Comparison of ENCODE assay signal across 8 mouse cellular contexts in genomic region chr3:53656328-53656877, GRCm38 (mm10). TPM values are rescaled to one million over a fixed set of nuclear protein-coding genes. Genes with fewer than 3 reads are reported as not detected.
A peak's percentile ranks its signal among the peaks of the same experiment; 100 is the strongest.
DNase-seq lines count a peak whose midpoint lies in the region; ATAC-seq and TF ChIP-seq lines count a peak whose summit lies in the region.

No protein-coding gene starts in this region.

- peaks cover 21% of the 10 kb centered on the region for H3K4me1 ChIP-seq in heart, embryonic 13.5 days
- no peaks in the 10 kb centered on the region; the same call in 1 of the 2 replicates for H3K4me1 ChIP-seq in brown adipose tissue, adult 24 weeks (ENCODE audit: control insufficient read depth, insufficient read depth, insufficient read length, low read length)
- H3K4me1 ChIP-seq in hindbrain, embryonic 10.5 days (replicated peaks), result peaks cover 27% of the 10 kb centered on the region
- H3K4me1 ChIP-seq in liver, embryonic 16.5 days (ENCODE audit: control insufficient read depth, low read depth, low read length), result no peaks in the 10 kb centered on the region
- H3K4me1 ChIP-seq in small intestine, adult 2 months (ENCODE audit: control insufficient read depth, insufficient read depth, insufficient read length, low read length), result no peaks in the 10 kb centered on the region; the same call in 1 of the 2 replicates

- H3K27ac ChIP-seq in heart, embryonic 13.5 days (replicated peaks), result peak overlapping the region; percentile 83
- no peak overlapping the region for H3K27ac ChIP-seq in brown adipose tissue, adult 24 weeks (replicated peaks; ENCODE audit: low read depth, low read length)
- H3K27ac ChIP-seq in hindbrain, embryonic 10.5 days, result peak overlapping the region; percentile 62
- no peak overlapping the region for H3K27ac ChIP-seq in liver, embryonic 16.5 days (ENCODE audit: low read length)
- H3K27ac ChIP-seq in small intestine, adult 2 months (ENCODE audit: insufficient read depth, low read depth, low read length), result no peak overlapping the region

- peaks cover 14% of the 10 kb centered on the region; the same call in 1 of the 2 replicates for H3K27me3 ChIP-seq in heart, embryonic 13.5 days (replicated peaks)
- H3K27me3 ChIP-seq in hindbrain, embryonic 10.5 days (ENCODE audit: insufficient read depth, poor library complexity, severe bottlenecking), result peaks cover 36% of the 10 kb centered on the region
- peaks cover 33% of the 10 kb centered on the region for H3K27me3 ChIP-seq in liver, embryonic 16.5 days (ENCODE audit: control insufficient read depth, insufficient read depth, low read depth, low read length)
- peaks cover 4% of the 10 kb centered on the region; the same call in 1 of the 2 replicates for H3K27me3 ChIP-seq in small intestine, adult 2 months (ENCODE audit: control insufficient read depth, insufficient read depth, low read length)

- DNase-seq in heart, postnatal 14 days, result no peak
- DNase-seq in hindbrain, embryonic 10.5 days (ENCODE audit: low spot score), result peak; percentile 43
- DNase-seq in adrenal gland, postnatal 25 days, result no peak

- intact Hi-C loops in heart, postnatal 14 days (cut with DNase I), result loop anchor here (5.0 kb wide), 1 partner anchor 129 kb away; no protein-coding TSS in a partner anchor

- H3K4me2 ChIP-seq in heart, embryonic 13.5 days, result peak overlapping the region; percentile 98
- peak overlapping the region; percentile 60 for H3K4me2 ChIP-seq in liver, embryonic 16.5 days (ENCODE audit: low read depth, low read length)

- TF ChIP-seq CTCF in small intestine, adult 2 months (IDR thresholded peaks at IDR 0.05; ENCODE audit: extremely low read depth, insufficient read length, insufficient replicate concordance, low read depth, low read length), result no peak

- no peak for TF ChIP-seq POLR2A in small intestine, adult 2 months (IDR thresholded peaks at IDR 0.05; ENCODE audit: low read depth, low read length)

- H3K9me3 ChIP-seq in heart, embryonic 13.5 days, result peaks cover 10% of the 10 kb centered on the region
- H3K9me3 ChIP-seq in hindbrain, embryonic 10.5 days, result peaks cover 25% of the 10 kb centered on the region
- H3K9me3 ChIP-seq in liver, embryonic 16.5 days (replicated peaks; ENCODE audit: control insufficient read depth, low read length), result no peaks in the 10 kb centered on the region

- H3K9ac ChIP-seq in heart, embryonic 13.5 days, result peak overlapping the region; percentile 78
- H3K9ac ChIP-seq in liver, embryonic 16.5 days (ENCODE audit: low read depth, low read length), result no peak overlapping the region

- H3K36me3 ChIP-seq in heart, embryonic 13.5 days, result peaks cover 34% of the 10 kb centered on the region
- peaks cover 40% of the 10 kb centered on the region for H3K36me3 ChIP-seq in hindbrain, embryonic 10.5 days
- H3K36me3 ChIP-seq in liver, embryonic 16.5 days (ENCODE audit: control insufficient read depth, insufficient read depth), result no peaks in the 10 kb centered on the region
- H3K36me3 ChIP-seq in small intestine, adult 2 months (ENCODE audit: control insufficient read depth, insufficient read depth, low read length), result no peaks in the 10 kb centered on the region

- under 1% methylated on average over 42 of the region's 42 CpGs for WGBS in heart, embryonic 13.5 days
- WGBS in hindbrain, embryonic 10.5 days, result 1% methylated on average over 42 of the region's 42 CpGs
- WGBS in liver, embryonic 16.5 days (ENCODE audit: insufficient replicate concordance), result 2% methylated on average over 42 of the region's 42 CpGs
- 3% methylated on average over 42 of the region's 42 CpGs for WGBS in small intestine, adult 2 months

- peak overlapping the region; percentile 70 for H3K4me3 ChIP-seq in heart, embryonic 13.5 days
- H3K4me3 ChIP-seq in brown adipose tissue, adult 24 weeks (ENCODE audit: insufficient read depth, low read depth, low read length), result peak overlapping the region; percentile 47
- H3K4me3 ChIP-seq in hindbrain, embryonic 10.5 days, result peak overlapping the region; percentile 74
- H3K4me3 ChIP-seq in liver, embryonic 16.5 days (ENCODE audit: low read depth, low read length), result peak overlapping the region; percentile 50
- H3K4me3 ChIP-seq in small intestine, adult 2 months (ENCODE audit: low read depth, low read length), result peak overlapping the region; percentile 52

- ATAC-seq in heart, embryonic 13.5 days (ENCODE audit: extremely low read depth, insufficient number of reproducible peaks, low FRiP score, low TSS enrichment), result 0 out of 2 replicates have a peak, but pooled peaks have one; percentile 12
- no peak for ATAC-seq in liver, embryonic 16.5 days (ENCODE audit: low read depth)
- ATAC-seq in megakaryocyte-erythroid progenitor cell, adult 5-6 weeks (replicated peaks; ENCODE audit: low FRiP score, low TSS enrichment, poor library complexity, severe bottlenecking), result no peak

RNA-seq across cellular contexts. Expression of gene Frem2, which starts 0.8 kb away (rescaled TPM):
- 3.7 and 4.0 TPM in 2 replicates for polyA plus RNA-seq in heart, embryonic 13.5 days (2015; fragmentation: Nextera tagmentation; extraction: Ambion mirVana)
- 10 to 100 TPM; 14.6 to 15.0 TPM for total RNA-seq in heart, postnatal 14 days (2021)
- polyA plus RNA-seq in brown adipose tissue, adult 24 weeks (2012; ENCODE audit: insufficient read depth, insufficient read length, missing spikeins), result not detected in 2 replicates
- 3.5 and 6.0 TPM in 2 replicates for polyA plus RNA-seq in hindbrain, embryonic 10.5 days (2016; fragmentation: Nextera tagmentation; extraction: Ambion mirVana)
- polyA plus RNA-seq in liver, embryonic 16.5 days (2015; fragmentation: Nextera tagmentation; extraction: Ambion mirVana), result 0.29 and 0.41 TPM in 2 replicates
- polyA plus RNA-seq in small intestine, adult 2 months (2012; rRNA removed), result 1.1 and 2.1 TPM in 2 replicates
- 0.15 and 0.57 TPM in 2 replicates for total RNA-seq in adrenal gland, postnatal 25 days (2021)
- not detected in 2 replicates for total RNA-seq in megakaryocyte-erythroid progenitor cell, adult 5-6 weeks (2014; fragmentation: Nextera tagmentation)
- total RNA-seq in megakaryocyte-erythroid progenitor cell, adult 5-6 weeks (2017), result not detected in 2 replicates

Comparison
In these comparisons a context has a peak if more than half of its experiments do, and no peak if none do; other contexts are left out.
1. H3K27ac ChIP-seq: peak in heart, embryonic 13.5 days (single experiment) and hindbrain, embryonic 10.5 days (single experiment); none in brown adipose tissue, adult 24 weeks (single experiment), liver, embryonic 16.5 days (single experiment) and small intestine, adult 2 months (single experiment).
2. Peak in every context shown above with its lines, with median percentiles within 50 percentile points of each other: H3K4me3 ChIP-seq.